Mouse (Mus musculus) hindbrain, embryonic 15.5 days (tissue): ENCODE measurements at regions not wholly inside any gene's neighbourhood (a gene's known extent, or its start where the extent isn't known, plus 50 kb on each side); places are given as distances from the start of the nearest gene placed in this dataset.

ENCODE experiments used
- ATAC-seq: fragments of 200-750 bp; cut with Nextera tagmentation; 2 replicates; pipeline ENCODE4 v1.8.0; 2017; ENCODE audit warnings: low read depth, moderate number of reproducible peaks, moderate TSS enrichment; ENCODE audit not compliant: low FRiP score
- H3K27ac ChIP-seq: fragments of 300-500 bp; sonication (generic); replicated peaks from 2 replicates; pipeline ENCODE4 v1.5.1; 2015; ENCODE audit warnings: mild to moderate bottlenecking, inconsistent platforms
- H3K27me3 ChIP-seq: fragments of 300-500 bp; sonication (generic); 2 replicates; pipeline ENCODE4 v1.6.1; 2015; ENCODE audit warnings: control low read depth, inconsistent platforms
- H3K36me3 ChIP-seq: fragments of 300-500 bp; sonication (generic); 2 replicates; pipeline ENCODE4 v1.6.1; 2015; ENCODE audit warnings: control low read depth, inconsistent platforms
- H3K4me1 ChIP-seq: fragments of 300-500 bp; sonication (generic); replicated peaks from 2 replicates; pipeline ENCODE4 v1.6.1; 2015; ENCODE audit warnings: control low read depth, inconsistent platforms
- H3K4me2 ChIP-seq: fragments of 300-500 bp; sonication (generic); 2 replicates; pipeline ENCODE4 v1.6.1; 2015; ENCODE audit warnings: moderate library complexity, mild to moderate bottlenecking, inconsistent platforms
- H3K4me3 ChIP-seq: fragments of 300-500 bp; sonication (generic); 2 replicates; pipeline ENCODE4 v1.5.1; 2015; ENCODE audit warnings: mild to moderate bottlenecking, inconsistent platforms
- H3K9ac ChIP-seq: fragments of 300-500 bp; sonication (generic); 2 replicates; pipeline ENCODE4 v1.6.1; 2015; ENCODE audit warnings: inconsistent platforms
- H3K9me3 ChIP-seq: fragments of 300-500 bp; sonication (generic); 2 replicates; pipeline ENCODE4 v1.6.1; 2016; ENCODE audit warnings: control low read depth, inconsistent platforms
- WGBS: fragments of 180-500 bp; shearing (Covaris S2); methylation state at CpG from one replicate; pipeline ENCODE4 v1.1.7; 2015; 5-methylcytosine and 5-hydroxymethylcytosine counted together

DNA sequence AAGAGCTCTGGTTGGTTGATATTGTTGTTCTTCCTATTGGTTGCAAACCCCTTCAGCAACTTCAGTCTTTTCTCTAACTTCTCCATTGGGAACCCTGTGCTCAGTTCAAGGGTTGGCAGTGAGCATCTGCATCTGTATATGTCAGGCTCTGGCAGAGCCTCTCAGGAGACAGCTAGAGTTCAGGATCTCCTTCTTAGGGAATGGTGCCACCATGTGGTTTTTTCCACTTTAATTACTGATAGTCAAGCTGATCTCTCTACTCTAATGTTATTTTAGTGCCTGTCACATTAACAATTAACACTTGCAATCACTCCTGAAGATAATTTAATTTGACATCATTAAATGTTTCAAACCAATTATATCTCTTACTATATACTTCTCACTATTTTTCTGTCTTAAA lies 550.4 kb downstream of the Gm597 start:
- no peak for ATAC-seq
- Histone ChIP-seq H3K4me3 (no peak overlapping the region), H3K27ac (no peak overlapping the region), H3K9me3 (no peaks in the 10 kb centered on the region), H3K4me2 (no peak overlapping the region), H3K4me1 (no peaks in the 10 kb centered on the region), H3K9ac (no peak overlapping the region), H3K36me3 (no peaks in the 10 kb centered on the region), H3K27me3 (no peaks in the 10 kb centered on the region)

- Histone ChIP-seq H3K9ac (no peak overlapping the region), H3K27me3 (no peaks in the 10 kb centered on the region), H3K4me3 (no peak overlapping the region), H3K4me1 (no peaks in the 10 kb centered on the region; the same call in 1 of the 2 replicates), H3K27ac (no peak overlapping the region; the same call in 1 of the 2 replicates), H3K4me2 (no peak overlapping the region), H3K9me3 (no peaks in the 10 kb centered on the region), H3K36me3 (no peaks in the 10 kb centered on the region)
- WGBS: 44% methylated on average over 2 of the region's 2 CpGs
- ATAC-seq: peak; percentile 90
Observed at GRCm38 (mm10) chr1:28214243-28215038, 565.6 kb downstream of the Gm597 start.
